Comparison of ENCODE assay signal across 11 mouse cellular contexts in genomic region chr12:72940071-72940821, GRCm38 (mm10). TPM values are rescaled to one million over a fixed set of nuclear protein-coding genes. Genes with fewer than 3 reads are reported as not detected.
DNase-seq lines count a peak whose midpoint lies in the region; TF ChIP-seq lines count a peak whose summit lies in the region.
"Had no signal": no experiment of that assay in that cellular context is flagged by ENCODE, and none has a peak within 500 bp of the region (broad histone marks: within the 10 kb centered on the region; RNA-seq: fewer than 3 reads in every experiment).

Gene 4930447C04Rik (minus strand): TSS chr12:72940774.

- no peaks in the 10 kb centered on the region for H3K36me3 ChIP-seq in testis, adult 2 months (ENCODE audit: control insufficient read depth, insufficient read depth, low read length)
- no peaks in the 10 kb centered on the region for H3K36me3 ChIP-seq in limb, embryonic 10.5 days

- H3K27me3 ChIP-seq in testis, adult 2 months (ENCODE audit: control insufficient read depth, insufficient read depth, low read length): peaks cover 23% of the 10 kb centered on the region
- H3K27me3 ChIP-seq in limb, embryonic 10.5 days (ENCODE audit: low read depth, poor library complexity, severe bottlenecking): peaks cover 98% of the 10 kb centered on the region

- TF ChIP-seq POLR2A in testis, adult 2 months (IDR thresholded peaks at IDR 0.05; ENCODE audit: control insufficient read depth, low read depth, low read length): no peak

- peak within 1 kb of the TSS; percentile 29 for H3K4me3 ChIP-seq in testis, adult 2 months (ENCODE audit: control insufficient read depth, low read depth, low read length)
- H3K4me3 ChIP-seq in limb, embryonic 10.5 days: peak within 1 kb of the TSS; percentile 40

- no peak within 1 kb of the TSS for H3K27ac ChIP-seq in testis, adult 2 months (ENCODE audit: control insufficient read depth, insufficient read depth, low read depth, low read length)
- no peak within 1 kb of the TSS for H3K27ac ChIP-seq in limb, embryonic 10.5 days

- peaks cover 3% of the 10 kb centered on the region; the same call in 1 of the 2 replicates for H3K4me1 ChIP-seq in testis, adult 2 months (ENCODE audit: control insufficient read depth, insufficient read depth, low read length)
- peaks cover 20% of the 10 kb centered on the region for H3K4me1 ChIP-seq in limb, embryonic 10.5 days

- under 1% methylated on average over 39 of the region's 39 CpGs for WGBS in limb, embryonic 10.5 days

- no peak for TF ChIP-seq CTCF in testis, adult 2 months (IDR thresholded peaks at IDR 0.05; ENCODE audit: control insufficient read depth, insufficient read depth, insufficient replicate concordance, low read depth, low read length)

- H3K9me3 ChIP-seq in limb, embryonic 10.5 days (replicated peaks): no peaks in the 10 kb centered on the region

- DNase-seq in frontal cortex, adult 2 months (ENCODE audit: extremely low spot score in 1 of 2, low spot score in 1 of 2): no peak
- no peak for DNase-seq in frontal cortex, postnatal 25 days (ENCODE audit: low spot score in 2 of 2)
- no peak for DNase-seq in testis, postnatal 14 days (ENCODE audit: low spot score)
- DNase-seq in limb, embryonic 10.5 days (ENCODE audit: low spot score): peak; percentile 59
- no peak for DNase-seq in ovary, postnatal 36 days (ENCODE audit: low spot score)
- no peak for DNase-seq in lung, postnatal 10 days
- no peak for DNase-seq in adrenal gland, adult 18-20 months (ENCODE audit: low spot score in 2 of 2)
- DNase-seq: cerebellum, postnatal 25 days; kidney, postnatal 14 days; lung, postnatal 36 days had no signal

RNA-seq across cellular contexts. Expression of gene 4930447C04Rik, which starts in this region (rescaled TPM):
- 33.9 and 36.3 TPM in 2 replicates for polyA plus RNA-seq in frontal cortex, adult 2 months (2012; rRNA removed)
- 2.9 and 5.3 TPM in 2 replicates for polyA plus RNA-seq in testis, adult 2 months (2012; rRNA removed)
- 2.2 and 4.0 TPM in 2 replicates for polyA plus RNA-seq in limb, embryonic 10.5 days (2016; fragmentation: Nextera tagmentation; extraction: Ambion mirVana)
- total RNA-seq in adrenal gland, adult 18-20 months (2021): 1 to 10 TPM in 1 of 2 experiments, not detected in 1; 1.0 TPM
